Mouse (Mus musculus) stomach, embryonic 14.5 days (tissue): ENCODE results near the gene Acap2. TPM values are rescaled to one million over a fixed set of nuclear protein-coding genes. Genes with fewer than 3 reads are reported as not detected.

Experiments
- ATAC-seq: fragments of 200-750 bp; cut with Nextera tagmentation; 2 replicates; pipeline ENCODE4 v1.8.0; 2017; ENCODE audit warnings: low read depth, moderate TSS enrichment; ENCODE audit not compliant: insufficient number of reproducible peaks, insufficient read depth, low FRiP score
- H3K27ac ChIP-seq: fragments of 300-500 bp; sonication (generic); 2 replicates; pipeline ENCODE4 v1.5.1; 2014; ENCODE audit warnings: mild to moderate bottlenecking, low read length, moderate library complexity, mixed read lengths
- H3K27me3 ChIP-seq: fragments of 300-500 bp; sonication (generic); 2 replicates; pipeline ENCODE4 v1.6.1; 2014; ENCODE audit warnings: low read length, control low read depth, mixed read lengths; ENCODE audit not compliant: control insufficient read depth, insufficient read depth
- H3K36me3 ChIP-seq: fragments of 300-500 bp; sonication (generic); 2 replicates; pipeline ENCODE4 v1.6.1; 2014; ENCODE audit warnings: mild to moderate bottlenecking, control low read depth, low read length, moderate library complexity, mixed read lengths; ENCODE audit not compliant: control insufficient read depth, insufficient read depth
- H3K4me1 ChIP-seq: fragments of 300-500 bp; sonication (generic); 2 replicates; pipeline ENCODE4 v1.6.1; 2014; ENCODE audit warnings: low read length, control low read depth, mixed read lengths; ENCODE audit not compliant: control insufficient read depth, insufficient read depth
- H3K4me2 ChIP-seq: fragments of 300-500 bp; sonication (generic); replicated peaks from 2 replicates; pipeline ENCODE4 v1.6.1; 2014; ENCODE audit warnings: low read depth, low read length, control low read depth
- H3K4me3 ChIP-seq: fragments of 300-500 bp; sonication (generic); 2 replicates; pipeline ENCODE4 v1.5.1; 2014; ENCODE audit warnings: low read depth, low read length, control low read depth
- H3K9ac ChIP-seq: fragments of 300-500 bp; sonication (generic); replicated peaks from 2 replicates; pipeline ENCODE4 v1.6.1; 2014; ENCODE audit warnings: low read depth, mild to moderate bottlenecking, control low read depth, low read length, moderate library complexity, mixed read lengths
- H3K9me3 ChIP-seq: fragments of 300-500 bp; sonication (generic); 2 replicates; pipeline ENCODE4 v1.6.1; 2016; ENCODE audit warnings: low read depth, low read length, control low read depth; ENCODE audit not compliant: control insufficient read depth
- WGBS: fragments of 180-500 bp; shearing (Covaris S2); extraction: QIAGEN DNeasy Blood & Tissue Kit; methylation state at CpG from one replicate; pipeline ENCODE4 v1.1.7; 2014; 5-methylcytosine and 5-hydroxymethylcytosine counted together
- polyA plus RNA-seq: library from polyadenylated mRNA; unstranded; fragments of >200 nt; fragmentation: Nextera tagmentation; extraction: Ambion mirVana; gene quantifications from 2 replicates; pipeline ENCODE4 v1.2.1, GENCODE M21; 2014

The Acap2 gene
- polyA plus RNA-seq, 1 experiment from 2014 or later: 24.9 TPM

DNA sequence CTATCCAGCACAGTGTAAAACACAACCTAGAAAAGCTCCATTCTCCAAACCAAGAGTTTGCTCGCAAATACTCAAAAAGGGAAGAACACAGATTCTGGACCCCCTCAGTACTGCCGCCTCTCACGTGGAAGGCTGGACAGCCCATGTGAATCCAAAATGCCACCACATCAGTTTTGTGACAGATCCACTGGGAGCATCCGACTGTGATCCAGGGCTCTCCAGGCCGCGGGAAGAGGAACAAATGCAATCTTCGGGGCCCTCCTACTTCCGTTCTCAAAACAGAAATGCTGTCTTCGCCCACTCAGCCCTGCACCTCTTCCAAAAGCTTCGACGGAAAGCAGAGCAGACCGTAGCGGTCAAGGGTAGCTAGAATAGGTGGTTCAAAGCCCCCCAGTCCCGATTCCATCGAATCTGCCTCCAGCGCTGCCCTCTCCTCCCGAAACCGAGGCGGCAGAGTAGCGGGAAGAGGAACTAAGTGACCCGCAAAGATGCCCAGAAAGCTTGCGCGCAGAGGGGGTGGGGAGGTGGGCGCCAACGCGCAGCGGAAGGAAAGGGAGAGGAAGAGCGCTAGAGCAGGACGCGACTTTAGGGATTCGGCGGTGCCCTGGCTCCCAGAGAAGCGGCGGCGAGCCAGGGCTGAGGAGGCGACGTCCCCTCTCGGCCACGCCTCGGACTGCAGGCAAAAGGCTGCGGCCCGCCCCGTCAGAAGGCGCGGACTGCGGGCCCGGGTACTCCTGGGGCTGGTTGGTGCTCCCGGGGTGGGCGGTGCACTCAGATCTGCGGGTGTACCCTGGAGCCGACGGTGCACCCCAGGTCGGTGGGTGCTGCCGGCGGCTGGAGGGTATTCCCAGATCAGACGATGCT lies 887 bp downstream of the Acap2 start:
- Histone ChIP-seq H3K4me3 (peak overlapping the region; percentile 96), H3K27me3 (no peaks in the 10 kb centered on the region), H3K4me1 (peaks cover 8% of the 10 kb centered on the region; the same call in 1 of the 2 replicates), H3K9me3 (no peaks in the 10 kb centered on the region), H3K4me2 (peak overlapping the region; percentile 66), H3K36me3 (no peaks in the 10 kb centered on the region), H3K9ac (peak overlapping the region; percentile 92), H3K27ac (peak overlapping the region; percentile 91)
- WGBS: 1% methylated on average over 50 of the region's 56 CpGs
- ATAC-seq: peak; percentile 4; the same call in 1 of the 2 replicates

DNA sequence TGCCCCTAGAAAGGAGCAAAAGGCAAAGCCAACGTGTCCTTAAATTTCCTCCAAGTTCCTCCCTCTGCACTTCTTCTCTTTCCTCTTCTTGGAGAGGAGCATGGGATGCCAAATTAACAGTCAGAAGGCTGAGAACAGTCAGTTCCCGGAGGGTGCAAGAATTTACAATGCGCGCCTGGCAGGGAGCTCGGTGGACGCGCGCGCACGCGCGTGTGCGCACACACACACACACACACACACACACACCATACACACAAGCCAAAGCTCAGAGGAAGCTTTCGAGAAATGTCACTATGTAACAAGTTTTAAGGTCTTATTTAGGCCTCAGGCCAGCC lies 1.5 kb downstream of the Acap2 start:
- H3K4me1 ChIP-seq: peaks cover 13% of the 10 kb centered on the region; the same call in 1 of the 2 replicates
- no peaks in the 10 kb centered on the region for H3K9me3 ChIP-seq
- H3K27ac ChIP-seq: peak overlapping the region; percentile 91; the same call in 1 of the 2 replicates
- H3K4me3 ChIP-seq: peak overlapping the region; percentile 96
- WGBS: 9% methylated on average over 14 of the region's 14 CpGs
- no peaks in the 10 kb centered on the region for H3K36me3 ChIP-seq
- H3K4me2 ChIP-seq: peak overlapping the region; percentile 66
- peak overlapping the region; percentile 92; the same call in 1 of the 2 replicates for H3K9ac ChIP-seq
- no peak for ATAC-seq
- H3K27me3 ChIP-seq: no peaks in the 10 kb centered on the region

DNA sequence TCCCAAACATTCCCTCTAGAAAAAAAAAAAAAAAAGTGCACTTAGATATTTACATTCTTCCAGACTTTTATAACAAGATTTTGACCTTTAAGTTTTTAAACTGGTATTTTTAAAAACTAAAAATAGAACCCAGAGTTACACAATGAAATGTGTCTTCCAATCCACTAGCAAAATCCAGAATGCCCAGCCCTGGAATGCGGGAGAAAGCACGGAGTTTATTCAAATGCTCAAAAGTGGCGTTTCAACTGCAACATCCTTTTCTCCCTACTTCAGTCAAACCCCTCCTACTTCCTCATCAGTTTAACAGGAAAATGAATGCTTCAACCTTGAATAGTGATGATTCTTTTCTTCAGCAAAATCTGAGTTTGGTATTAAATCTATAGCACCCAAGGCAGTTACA lies 4.1 kb downstream of the Acap2 start:
- 48% methylated on average over 3 of the region's 3 CpGs for WGBS
- Histone ChIP-seq H3K27me3 (no peaks in the 10 kb centered on the region), H3K27ac (no peak overlapping the region), H3K4me3 (no peak overlapping the region), H3K9ac (no peak overlapping the region), H3K4me2 (no peak overlapping the region), H3K4me1 (peaks cover 31% of the 10 kb centered on the region), H3K9me3 (no peaks in the 10 kb centered on the region), H3K36me3 (no peaks in the 10 kb centered on the region)
- no peak for ATAC-seq

DNA sequence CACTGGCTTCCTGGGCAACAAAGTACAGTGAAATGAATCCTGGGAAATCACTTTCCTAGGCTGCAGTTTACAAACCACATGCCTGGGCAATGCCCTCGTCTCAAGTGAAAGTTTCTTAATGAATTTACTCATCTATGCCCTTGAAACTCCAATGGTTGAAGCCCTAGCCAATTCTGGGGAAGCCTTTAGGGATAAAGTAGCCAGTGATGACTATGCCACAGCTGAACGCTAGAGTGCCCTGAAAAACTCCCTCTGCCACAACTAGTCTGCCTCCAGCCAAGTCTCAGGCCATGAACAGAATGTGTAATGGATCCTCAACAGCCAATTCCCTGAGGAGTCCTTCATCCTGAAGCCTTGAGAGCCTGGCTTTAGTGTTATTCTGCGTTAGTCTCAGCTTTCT lies 8.5 kb downstream of the Acap2 start:
- ATAC-seq: no peak
- Histone ChIP-seq H3K9me3 (no peaks in the 10 kb centered on the region), H3K27ac (peak overlapping the region; percentile 72; the same call in 1 of the 2 replicates), H3K4me2 (no peak overlapping the region), H3K36me3 (no peaks in the 10 kb centered on the region), H3K9ac (no peak overlapping the region), H3K27me3 (no peaks in the 10 kb centered on the region), H3K4me3 (no peak overlapping the region), H3K4me1 (peaks cover 40% of the 10 kb centered on the region)
- 72% methylated on average over 3 of the region's 3 CpGs for WGBS

DNA sequence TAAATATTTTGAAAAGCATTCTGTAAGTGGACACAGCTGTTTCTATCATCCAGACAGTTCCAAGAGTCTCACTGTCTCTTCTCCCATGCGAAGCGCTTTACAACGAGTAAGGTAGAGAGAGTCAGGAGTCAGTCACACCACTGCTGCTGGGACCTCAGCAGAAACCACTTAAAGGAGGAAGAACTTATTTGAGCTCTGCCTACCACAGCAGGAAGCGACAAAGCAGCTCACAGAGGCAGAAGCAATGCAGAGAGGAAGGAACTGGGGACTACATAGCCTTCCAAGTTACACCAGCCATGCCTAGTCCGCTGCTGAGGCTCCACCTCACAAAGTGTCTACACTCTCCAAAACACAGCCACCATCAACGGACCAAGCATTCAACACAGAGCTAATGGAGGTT lies 9.2 kb downstream of the Acap2 start:
- no peak for ATAC-seq
- Histone ChIP-seq H3K9ac (no peak overlapping the region), H3K27me3 (no peaks in the 10 kb centered on the region), H3K36me3 (no peaks in the 10 kb centered on the region), H3K9me3 (no peaks in the 10 kb centered on the region), H3K4me1 (peaks cover 44% of the 10 kb centered on the region), H3K4me2 (no peak overlapping the region), H3K27ac (peak overlapping the region; percentile 72), H3K4me3 (no peak overlapping the region)
- 33% methylated on average over 6 of the region's 6 CpGs for WGBS

DNA sequence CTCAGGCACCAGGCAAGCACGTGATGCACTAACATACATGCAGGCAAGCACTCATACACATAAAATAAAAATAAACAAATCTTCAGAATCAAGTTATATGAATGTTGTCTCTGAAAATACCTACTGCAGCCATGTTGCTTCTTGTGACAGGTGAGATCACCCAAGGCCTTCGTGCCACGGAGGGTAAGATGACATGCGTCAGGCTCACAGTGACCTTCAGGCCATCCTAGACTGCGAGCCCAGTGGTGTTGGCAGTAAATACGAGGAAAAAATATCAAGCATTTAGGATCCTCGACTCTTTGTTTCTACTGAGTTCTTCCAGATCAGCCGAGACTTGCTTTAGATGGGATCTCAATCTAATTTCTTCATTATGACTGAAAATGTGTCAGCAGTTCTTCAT lies 10.6 kb downstream of the Acap2 start:
- no peaks in the 10 kb centered on the region for H3K27me3 ChIP-seq
- no peaks in the 10 kb centered on the region for H3K9me3 ChIP-seq
- no peak for ATAC-seq
- 84% methylated on average over 8 of the region's 8 CpGs for WGBS
- no peak overlapping the region for H3K9ac ChIP-seq
- no peaks in the 10 kb centered on the region for H3K36me3 ChIP-seq
- H3K27ac ChIP-seq: no peak overlapping the region
- H3K4me2 ChIP-seq: no peak overlapping the region
- no peak overlapping the region for H3K4me3 ChIP-seq
- H3K4me1 ChIP-seq: peaks cover 57% of the 10 kb centered on the region

DNA sequence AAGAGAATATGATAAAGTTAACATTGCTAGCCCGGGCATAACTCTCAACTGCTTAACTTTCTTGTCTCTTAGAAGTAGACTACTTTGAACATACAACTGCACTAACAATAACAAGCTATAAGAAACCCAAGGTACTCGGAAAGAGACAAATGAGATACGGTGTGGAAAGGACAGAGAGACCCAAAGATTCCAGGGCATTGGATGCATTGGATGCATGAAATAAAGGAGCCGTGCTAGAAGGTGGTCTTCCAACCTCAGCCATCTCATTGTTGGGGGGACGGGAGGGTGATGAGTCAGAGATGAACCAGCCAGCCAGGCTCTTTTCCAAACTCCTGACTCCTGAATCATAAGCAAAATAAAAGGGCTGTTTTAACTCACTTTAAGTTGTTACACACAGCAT lies 11.8 kb downstream of the Acap2 start:
- H3K4me1 ChIP-seq: peaks cover 53% of the 10 kb centered on the region
- 81% methylated on average over 5 of the region's 5 CpGs for WGBS
- H3K36me3 ChIP-seq: no peaks in the 10 kb centered on the region
- H3K9me3 ChIP-seq: no peaks in the 10 kb centered on the region
- ATAC-seq: no peak
- no peak overlapping the region for H3K4me3 ChIP-seq
- H3K27ac ChIP-seq: no peak overlapping the region
- no peak overlapping the region for H3K9ac ChIP-seq
- no peaks in the 10 kb centered on the region for H3K27me3 ChIP-seq
- no peak overlapping the region for H3K4me2 ChIP-seq

DNA sequence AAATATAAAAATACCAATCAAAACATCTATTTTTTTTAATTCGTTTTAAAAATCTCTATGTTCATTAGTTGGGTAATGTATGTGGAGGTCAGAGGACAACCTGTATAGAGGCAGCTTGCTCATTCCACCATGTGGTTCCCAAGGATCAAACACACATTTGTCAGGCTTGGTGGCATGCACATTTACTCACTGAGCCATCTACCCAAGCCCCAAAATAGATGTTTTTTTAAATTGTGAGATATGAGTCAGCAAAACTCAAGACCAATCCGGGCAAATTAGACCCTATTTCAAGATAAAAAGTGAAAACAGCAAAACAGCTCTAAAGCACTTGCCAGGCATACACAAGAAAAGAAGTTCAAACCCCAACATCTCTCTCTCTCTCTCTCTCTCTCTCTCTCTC lies 12.2 kb downstream of the Acap2 start:
- Histone ChIP-seq H3K36me3 (no peaks in the 10 kb centered on the region), H3K4me1 (peaks cover 53% of the 10 kb centered on the region), H3K9me3 (no peaks in the 10 kb centered on the region), H3K27me3 (no peaks in the 10 kb centered on the region), H3K9ac (no peak overlapping the region), H3K27ac (no peak overlapping the region), H3K4me3 (no peak overlapping the region), H3K4me2 (no peak overlapping the region)
- no peak for ATAC-seq
- WGBS: 66% methylated on average over 2 of the region's 2 CpGs

DNA sequence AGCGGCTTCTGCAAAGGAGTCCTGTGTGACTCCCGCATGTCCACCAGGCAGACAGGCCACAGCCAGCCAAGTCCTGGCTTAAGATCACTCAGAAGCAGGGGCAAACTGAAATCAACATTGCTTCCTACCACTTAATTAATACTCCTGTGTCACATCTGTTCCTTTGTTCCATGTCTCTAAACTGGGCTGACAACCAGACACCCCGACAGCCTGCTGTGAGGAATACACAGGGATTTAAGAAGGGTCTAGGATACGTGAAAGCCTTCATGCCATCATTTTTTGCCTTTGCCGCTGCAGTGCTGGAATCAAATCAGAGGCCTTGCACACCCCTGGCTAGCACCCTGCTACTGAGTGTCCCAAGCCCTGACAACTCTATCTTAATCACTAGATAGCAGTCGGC lies 12.8 kb downstream of the Acap2 start:
- 64% methylated on average over 6 of the region's 6 CpGs for WGBS
- no peak overlapping the region for H3K4me2 ChIP-seq
- no peak overlapping the region for H3K4me3 ChIP-seq
- peaks cover 55% of the 10 kb centered on the region for H3K4me1 ChIP-seq
- no peak for ATAC-seq
- no peak overlapping the region for H3K9ac ChIP-seq
- no peak overlapping the region for H3K27ac ChIP-seq
- no peaks in the 10 kb centered on the region for H3K9me3 ChIP-seq
- no peaks in the 10 kb centered on the region for H3K36me3 ChIP-seq
- H3K27me3 ChIP-seq: no peaks in the 10 kb centered on the region
